Mouse (Mus musculus) hindbrain, embryonic 16.5 days (tissue): ENCODE measurements around the gene Ppp2r3c. TPM values are rescaled to one million over a fixed set of nuclear protein-coding genes. Genes with fewer than 3 reads are reported as not detected.

Experiments
- ATAC-seq: fragments of 200-750 bp; cut with Nextera tagmentation; 2 replicates; pipeline ENCODE4 v1.8.0; 2017; ENCODE audit warnings: moderate TSS enrichment, moderate library complexity
- H3K27ac ChIP-seq: fragments of 300-500 bp; sonication (generic); 2 replicates; pipeline ENCODE4 v1.5.1; 2014; ENCODE audit warnings: low read depth, mild to moderate bottlenecking, control low read depth, low read length, moderate library complexity
- H3K27me3 ChIP-seq: fragments of 300-500 bp; sonication (generic); replicated peaks from 2 replicates; pipeline ENCODE4 v1.6.1; 2014; ENCODE audit warnings: low read length; ENCODE audit not compliant: control insufficient read depth, insufficient read depth
- H3K36me3 ChIP-seq: fragments of 300-500 bp; sonication (generic); 2 replicates; pipeline ENCODE4 v1.6.1; 2014; ENCODE audit warnings: mild to moderate bottlenecking, low read length, moderate library complexity, mixed read lengths; ENCODE audit not compliant: control insufficient read depth, insufficient read depth
- H3K4me1 ChIP-seq: fragments of 300-500 bp; sonication (generic); 2 replicates; pipeline ENCODE4 v1.6.1; 2014; ENCODE audit warnings: low read depth, low read length; ENCODE audit not compliant: control insufficient read depth, insufficient read depth
- H3K4me2 ChIP-seq: fragments of 300-500 bp; sonication (generic); 2 replicates; pipeline ENCODE4 v1.6.1; 2014; ENCODE audit warnings: mild to moderate bottlenecking, low read length, control low read depth, moderate library complexity
- H3K4me3 ChIP-seq: fragments of 300-500 bp; sonication (generic); 2 replicates; pipeline ENCODE4 v1.5.1; 2014; ENCODE audit warnings: mild to moderate bottlenecking, low read length, control low read depth, moderate library complexity
- H3K9ac ChIP-seq: fragments of 300-500 bp; sonication (generic); 2 replicates; pipeline ENCODE4 v1.6.1; 2014; ENCODE audit warnings: low read depth, mild to moderate bottlenecking, control low read depth, low read length, moderate library complexity
- H3K9me3 ChIP-seq: fragments of 300-500 bp; sonication (generic); 2 replicates; pipeline ENCODE4 v1.6.1; 2014; ENCODE audit warnings: mild to moderate bottlenecking, low read length, moderate library complexity; ENCODE audit not compliant: control insufficient read depth
- WGBS: fragments of 180-500 bp; shearing (Covaris S2); extraction: QIAGEN DNeasy Blood & Tissue Kit; methylation state at CpG from one replicate; pipeline ENCODE4 v1.1.7; 2014; 5-methylcytosine and 5-hydroxymethylcytosine counted together
- polyA plus RNA-seq: library from polyadenylated mRNA; unstranded; fragments of >200 nt; fragmentation: Nextera tagmentation; extraction: Ambion mirVana; gene quantifications from 2 replicates; pipeline ENCODE4 v1.2.1, GENCODE M21; 2015

Gene Ppp2r3c
- polyA plus RNA-seq, 1 experiment from 2014 or later: 18.0 TPM

GRCm38 (mm10) chr12:55321642-55322291, 19.0 kb upstream of the Ppp2r3c start:
- ATAC-seq: no peak; the same call in 1 of the 2 replicates
- Histone ChIP-seq H3K27ac (no peak overlapping the region), H3K36me3 (no peaks in the 10 kb centered on the region), H3K9me3 (no peaks in the 10 kb centered on the region), H3K27me3 (no peaks in the 10 kb centered on the region), H3K4me2 (no peak overlapping the region), H3K4me1 (no peaks in the 10 kb centered on the region), H3K9ac (no peak overlapping the region), H3K4me3 (no peak overlapping the region)
- 72% methylated on average over 18 of the region's 18 CpGs for WGBS

- no peaks in the 10 kb centered on the region for H3K36me3 ChIP-seq
- no peaks in the 10 kb centered on the region for H3K9me3 ChIP-seq
- no peak overlapping the region for H3K4me3 ChIP-seq
- H3K4me2 ChIP-seq: no peak overlapping the region
- H3K4me1 ChIP-seq: no peaks in the 10 kb centered on the region
- H3K27ac ChIP-seq: no peak overlapping the region
- no peak overlapping the region for H3K9ac ChIP-seq
- peak; percentile 45; the same call in 1 of the 2 replicates for ATAC-seq
- 48% methylated on average over 5 of the region's 5 CpGs for WGBS
- no peaks in the 10 kb centered on the region for H3K27me3 ChIP-seq
Measured at GRCm38 (mm10) chr12:55315192-55315591, 12.4 kb upstream of the Ppp2r3c start.

- 87% methylated on average over 5 of the region's 5 CpGs for WGBS
- H3K9me3 ChIP-seq: no peaks in the 10 kb centered on the region
- no peaks in the 10 kb centered on the region for H3K4me1 ChIP-seq
- H3K27ac ChIP-seq: no peak overlapping the region
- H3K27me3 ChIP-seq: no peaks in the 10 kb centered on the region
- no peaks in the 10 kb centered on the region for H3K36me3 ChIP-seq
- H3K4me2 ChIP-seq: no peak overlapping the region
- no peak overlapping the region for H3K4me3 ChIP-seq
- H3K9ac ChIP-seq: no peak overlapping the region
- ATAC-seq: no peak
Measured at GRCm38 (mm10) chr12:55313901-55314300, 11.1 kb upstream of the Ppp2r3c start.

GRCm38 (mm10) chr12:55311841-55312240, 9.0 kb upstream of the Ppp2r3c start:
- no peak overlapping the region for H3K27ac ChIP-seq
- no peaks in the 10 kb centered on the region for H3K27me3 ChIP-seq
- no peaks in the 10 kb centered on the region for H3K9me3 ChIP-seq
- no peak overlapping the region for H3K9ac ChIP-seq
- H3K36me3 ChIP-seq: 0 out of 2 replicates have a peak, but pooled peaks cover 2% of the 10 kb centered on the region
- no peak overlapping the region for H3K4me2 ChIP-seq
- H3K4me1 ChIP-seq: no peaks in the 10 kb centered on the region
- WGBS: 85% methylated on average over 7 of the region's 7 CpGs
- no peak overlapping the region for H3K4me3 ChIP-seq
- ATAC-seq: no peak

- 0 out of 2 replicates have a peak, but pooled peaks cover 2% of the 10 kb centered on the region for H3K36me3 ChIP-seq
- 73% methylated on average over 8 of the region's 8 CpGs for WGBS
- no peak for ATAC-seq
Measured at GRCm38 (mm10) chr12:55309501-55309900, 6.7 kb upstream of the Ppp2r3c start.

GRCm38 (mm10) chr12:55308731-55309130, 5.9 kb upstream of the Ppp2r3c start:
- peaks cover 4% of the 10 kb centered on the region; the same call in 1 of the 2 replicates for H3K4me1 ChIP-seq
- WGBS: 94% methylated on average over 9 of the region's 9 CpGs
- ATAC-seq: no peak

More at GRCm38 (mm10) chr12:55309501-55309900, 6.7 kb upstream of the Ppp2r3c start:
- Histone ChIP-seq H3K4me2 (no peak overlapping the region), H3K4me1 (no peaks in the 10 kb centered on the region), H3K9me3 (no peaks in the 10 kb centered on the region), H3K9ac (no peak overlapping the region), H3K4me3 (no peak overlapping the region), H3K27me3 (no peaks in the 10 kb centered on the region), H3K27ac (no peak overlapping the region)

GRCm38 (mm10) chr12:55307566-55307965, 4.8 kb upstream of the Ppp2r3c start:
- WGBS: 66% methylated on average over 6 of the region's 6 CpGs
- H3K4me3 ChIP-seq: no peak overlapping the region
- ATAC-seq: no peak
- H3K9ac ChIP-seq: no peak overlapping the region
- H3K36me3 ChIP-seq: 0 out of 2 replicates have a peak, but pooled peaks cover 2% of the 10 kb centered on the region
- H3K27me3 ChIP-seq: no peaks in the 10 kb centered on the region
- no peaks in the 10 kb centered on the region for H3K9me3 ChIP-seq
- no peak overlapping the region for H3K27ac ChIP-seq
- H3K4me2 ChIP-seq: no peak overlapping the region
- H3K4me1 ChIP-seq: peaks cover 6% of the 10 kb centered on the region; the same call in 1 of the 2 replicates

More at GRCm38 (mm10) chr12:55308731-55309130, 5.9 kb upstream of the Ppp2r3c start:
- Histone ChIP-seq H3K4me3 (no peak overlapping the region), H3K9me3 (no peaks in the 10 kb centered on the region), H3K36me3 (0 out of 2 replicates have a peak, but pooled peaks cover 2% of the 10 kb centered on the region), H3K27me3 (no peaks in the 10 kb centered on the region), H3K4me2 (no peak overlapping the region), H3K27ac (no peak overlapping the region), H3K9ac (no peak overlapping the region)

- no peak overlapping the region for H3K4me3 ChIP-seq
- no peak overlapping the region for H3K9ac ChIP-seq
- H3K9me3 ChIP-seq: no peaks in the 10 kb centered on the region
- H3K4me2 ChIP-seq: no peak overlapping the region
- H3K4me1 ChIP-seq: peaks cover 12% of the 10 kb centered on the region
- H3K27me3 ChIP-seq: no peaks in the 10 kb centered on the region
- no peak for ATAC-seq
- H3K36me3 ChIP-seq: 0 out of 2 replicates have a peak, but pooled peaks cover 2% of the 10 kb centered on the region
- H3K27ac ChIP-seq: no peak overlapping the region
- 98% methylated on average over 4 of the region's 4 CpGs for WGBS
Measured at GRCm38 (mm10) chr12:55306371-55306770, 3.6 kb upstream of the Ppp2r3c start.

- no peaks in the 10 kb centered on the region for H3K9me3 ChIP-seq
- H3K9ac ChIP-seq: peak overlapping the region; percentile 64
- H3K36me3 ChIP-seq: peaks cover 6% of the 10 kb centered on the region
- H3K27ac ChIP-seq: peak overlapping the region; percentile 68
- 43% methylated on average over 11 of the region's 11 CpGs for WGBS
- H3K4me3 ChIP-seq: peak overlapping the region; percentile 47
- H3K27me3 ChIP-seq: no peaks in the 10 kb centered on the region
- H3K4me2 ChIP-seq: peak overlapping the region; percentile 69
- no peak for ATAC-seq
- peaks cover 21% of the 10 kb centered on the region for H3K4me1 ChIP-seq
Measured at GRCm38 (mm10) chr12:55301472-55302300, 1.1 kb downstream of the Ppp2r3c start.
